Mouse (Mus musculus) hindbrain, embryonic 10.5 days (tissue): ENCODE data around the gene Scg5. TPM values are rescaled to one million over a fixed set of nuclear protein-coding genes. Genes with fewer than 3 reads are reported as not detected.

Experiments
- DNase-seq: peaks from one replicate; pipeline ENCODE4 v3.0.0-alpha.2; 2017; ENCODE audit warnings: low spot score
- H3K27ac ChIP-seq: fragments of 300-500 bp; sonication (generic); 2 replicates; pipeline ENCODE4 v1.5.1; 2016; ENCODE audit warnings: mild to moderate bottlenecking, moderate library complexity
- H3K27me3 ChIP-seq: fragments of 300-500 bp; sonication (generic); 2 replicates; pipeline ENCODE4 v1.6.1; 2016; ENCODE audit warnings: mild to moderate bottlenecking; ENCODE audit not compliant: poor library complexity, insufficient read depth, severe bottlenecking
- H3K36me3 ChIP-seq: fragments of 300-500 bp; sonication (generic); 2 replicates; pipeline ENCODE4 v1.6.1; 2016; ENCODE audit warnings: mild to moderate bottlenecking, moderate library complexity
- H3K4me1 ChIP-seq: fragments of 300-500 bp; sonication (generic); replicated peaks from 2 replicates; pipeline ENCODE4 v1.6.1; 2016; ENCODE audit warnings: mild to moderate bottlenecking
- H3K4me3 ChIP-seq: fragments of 300-500 bp; sonication (generic); 2 replicates; pipeline ENCODE4 v1.5.1; 2016; ENCODE audit warnings: mild to moderate bottlenecking, moderate library complexity
- H3K9me3 ChIP-seq: fragments of 300-500 bp; sonication (generic); 2 replicates; pipeline ENCODE4 v1.6.1; 2016; ENCODE audit warnings: mild to moderate bottlenecking, moderate library complexity
- WGBS: fragments of 180-500 bp; shearing (Covaris S2); methylation state at CpG from one replicate; pipeline ENCODE4 v1.1.7; 2016; 5-methylcytosine and 5-hydroxymethylcytosine counted together
- polyA plus RNA-seq: library from polyadenylated mRNA; unstranded; fragments of >200 nt; fragmentation: Nextera tagmentation; extraction: Ambion mirVana; gene quantifications from 2 replicates; pipeline ENCODE4 v1.2.1, GENCODE M21; 2016

Gene Scg5
- polyA plus RNA-seq, 1 experiment from 2014 or later, result 43.0 TPM

- Histone ChIP-seq H3K36me3 (no peaks in the 10 kb centered on the region), H3K27ac (no peak overlapping the region), H3K27me3 (no peaks in the 10 kb centered on the region), H3K9me3 (no peaks in the 10 kb centered on the region), H3K4me3 (no peak overlapping the region), H3K4me1 (no peaks in the 10 kb centered on the region)
- DNase-seq, result no peak
- 84% methylated on average over 4 of the region's 4 CpGs for WGBS
Measured at GRCm38 (mm10) chr2:113795186-113795585, 33.7 kb downstream of the Scg5 start.

- H3K4me1 ChIP-seq, result no peaks in the 10 kb centered on the region
- no peaks in the 10 kb centered on the region for H3K27me3 ChIP-seq
- no peaks in the 10 kb centered on the region for H3K9me3 ChIP-seq
- no peak overlapping the region for H3K27ac ChIP-seq
- 93% methylated on average over 3 of the region's 3 CpGs for WGBS
- no peak for DNase-seq
- H3K36me3 ChIP-seq, result no peaks in the 10 kb centered on the region
- H3K4me3 ChIP-seq, result no peak overlapping the region
Measured at GRCm38 (mm10) chr2:113793521-113793920, 35.4 kb downstream of the Scg5 start.

GRCm38 (mm10) chr2:113788821-113789387 is 40.0 kb downstream of the Scg5 start:
- no peak for DNase-seq
- Histone ChIP-seq H3K27me3 (no peaks in the 10 kb centered on the region), H3K27ac (no peak overlapping the region), H3K4me3 (no peak overlapping the region), H3K9me3 (no peaks in the 10 kb centered on the region), H3K36me3 (no peaks in the 10 kb centered on the region; the same call in 1 of the 2 replicates), H3K4me1 (no peaks in the 10 kb centered on the region)
- WGBS, result 88% methylated on average over 4 of the region's 4 CpGs

- Histone ChIP-seq H3K4me3 (no peak overlapping the region), H3K27ac (no peak overlapping the region), H3K9me3 (no peaks in the 10 kb centered on the region), H3K36me3 (no peaks in the 10 kb centered on the region; the same call in 1 of the 2 replicates), H3K4me1 (no peaks in the 10 kb centered on the region), H3K27me3 (no peaks in the 10 kb centered on the region)
- DNase-seq, result no peak
- WGBS, result 89% methylated on average over 4 of the region's 4 CpGs
Measured at GRCm38 (mm10) chr2:113787882-113788281, 41.0 kb downstream of the Scg5 start.

GRCm38 (mm10) chr2:113784851-113785250 is 44.1 kb downstream of the Scg5 start:
- WGBS, result 77% methylated on average over 3 of the region's 3 CpGs
- Histone ChIP-seq H3K4me1 (no peaks in the 10 kb centered on the region), H3K36me3 (no peaks in the 10 kb centered on the region; the same call in 1 of the 2 replicates), H3K9me3 (no peaks in the 10 kb centered on the region), H3K27ac (no peak overlapping the region), H3K27me3 (no peaks in the 10 kb centered on the region), H3K4me3 (no peak overlapping the region)
- no peak for DNase-seq

GRCm38 (mm10) chr2:113781521-113781920 is 47.4 kb downstream of the Scg5 start:
- H3K36me3 ChIP-seq, result no peaks in the 10 kb centered on the region

GRCm38 (mm10) chr2:113781107-113781506 is 47.8 kb downstream of the Scg5 start:
- Histone ChIP-seq H3K27me3 (no peaks in the 10 kb centered on the region), H3K9me3 (no peaks in the 10 kb centered on the region), H3K4me3 (no peak overlapping the region), H3K36me3 (no peaks in the 10 kb centered on the region), H3K27ac (no peak overlapping the region), H3K4me1 (no peaks in the 10 kb centered on the region)
- 91% methylated on average over 5 of the region's 5 CpGs for WGBS
- DNase-seq, result no peak

More at GRCm38 (mm10) chr2:113781521-113781920, 47.4 kb downstream of the Scg5 start:
- 85% methylated on average over 4 of the region's 4 CpGs for WGBS
- Histone ChIP-seq H3K9me3 (no peaks in the 10 kb centered on the region), H3K27me3 (no peaks in the 10 kb centered on the region), H3K4me3 (no peak overlapping the region), H3K4me1 (no peaks in the 10 kb centered on the region), H3K27ac (no peak overlapping the region)
- DNase-seq, result no peak

- Histone ChIP-seq H3K9me3 (no peaks in the 10 kb centered on the region), H3K4me3 (no peak overlapping the region), H3K27me3 (no peaks in the 10 kb centered on the region), H3K4me1 (no peaks in the 10 kb centered on the region), H3K36me3 (no peaks in the 10 kb centered on the region), H3K27ac (no peak overlapping the region)
- no peak for DNase-seq
- WGBS, result 84% methylated on average over 3 of the region's 3 CpGs
Measured at GRCm38 (mm10) chr2:113779336-113779735, 49.6 kb downstream of the Scg5 start.

- Histone ChIP-seq H3K4me1 (no peaks in the 10 kb centered on the region), H3K4me3 (no peak overlapping the region), H3K27me3 (no peaks in the 10 kb centered on the region), H3K9me3 (no peaks in the 10 kb centered on the region), H3K27ac (no peak overlapping the region), H3K36me3 (no peaks in the 10 kb centered on the region)
- no peak for DNase-seq
- WGBS, result 74% methylated on average over 6 of the region's 6 CpGs
Measured at GRCm38 (mm10) chr2:113778036-113778435, 50.9 kb downstream of the Scg5 start.

GRCm38 (mm10) chr2:113776297-113776696 is 52.6 kb downstream of the Scg5 start:
- Histone ChIP-seq H3K27me3 (no peaks in the 10 kb centered on the region), H3K4me1 (no peaks in the 10 kb centered on the region), H3K36me3 (no peaks in the 10 kb centered on the region), H3K27ac (no peak overlapping the region), H3K9me3 (no peaks in the 10 kb centered on the region), H3K4me3 (no peak overlapping the region)
- no peak for DNase-seq
- 91% methylated on average over 3 of the region's 3 CpGs for WGBS

- Histone ChIP-seq H3K9me3 (no peaks in the 10 kb centered on the region), H3K4me3 (no peak overlapping the region), H3K36me3 (no peaks in the 10 kb centered on the region), H3K4me1 (no peaks in the 10 kb centered on the region), H3K27ac (no peak overlapping the region), H3K27me3 (no peaks in the 10 kb centered on the region)
- 81% methylated on average over 6 of the region's 6 CpGs for WGBS
- DNase-seq, result no peak
Measured at GRCm38 (mm10) chr2:113774150-113774805, 54.6 kb downstream of the Scg5 start.

GRCm38 (mm10) chr2:113768541-113769303 is 60.2 kb downstream of the Scg5 start:
- Histone ChIP-seq H3K9me3 (no peaks in the 10 kb centered on the region), H3K27ac (no peak overlapping the region), H3K4me3 (no peak overlapping the region), H3K36me3 (no peaks in the 10 kb centered on the region), H3K27me3 (no peaks in the 10 kb centered on the region), H3K4me1 (no peaks in the 10 kb centered on the region)
- no peak for DNase-seq
- 91% methylated on average over 8 of the region's 8 CpGs for WGBS

GRCm38 (mm10) chr2:113765885-113766284 is 63.0 kb downstream of the Scg5 start:
- Histone ChIP-seq H3K27me3 (peaks cover under 1% of the 10 kb centered on the region), H3K36me3 (no peaks in the 10 kb centered on the region), H3K9me3 (no peaks in the 10 kb centered on the region), H3K4me1 (no peaks in the 10 kb centered on the region), H3K4me3 (no peak overlapping the region), H3K27ac (no peak overlapping the region)
- 70% methylated on average over 1 of the region's 1 CpGs for WGBS
- DNase-seq, result no peak
